Mouse (Mus musculus) cerebellum, postnatal 14 days (tissue): ENCODE results near the gene Golgb1.
A peak's percentile ranks its signal among the peaks of the same experiment; 100 is the strongest.

Experiments used
- DNase-seq, 2 experiments: peaks; one replicate each; pipeline ENCODE4 v3.0.0; 2021; ENCODE audit warnings: mixed read lengths in 2 of 2

Gene Golgb1

GRCm38 (mm10) chr16:36944895-36945424, 70.0 kb downstream of the Golgb1 start:
- DNase-seq = peak; percentile 50 to 68

GRCm38 (mm10) chr16:36946459-36947159, 71.7 kb downstream of the Golgb1 start:
- DNase-seq = no peak

GRCm38 (mm10) chr16:36947646-36948197, 72.8 kb downstream of the Golgb1 start:
- no peak for DNase-seq

GRCm38 (mm10) chr16:36949614-36950336, 74.8 kb downstream of the Golgb1 start:
- DNase-seq = peak; percentile 24 to 45

- peak; percentile 86 to 87 for DNase-seq
These were observed 76.1 kb downstream of the Golgb1 start for GRCm38 (mm10) chr16:36951029-36951428.

- no peak for DNase-seq
These were observed 80.2 kb downstream of the Golgb1 start for GRCm38 (mm10) chr16:36955106-36955505.

GRCm38 (mm10) chr16:36963415-36963814, 88.5 kb downstream of the Golgb1 start:
- DNase-seq = no peak

- DNase-seq = no peak
These were observed 104.2 kb downstream of the Golgb1 start for GRCm38 (mm10) chr16:36979127-36979526.
